Mouse (Mus musculus) embryonic fibroblast, embryonic 13.5 days (primary cell): Measurements from ENCODE around the gene Elf5. TPM values are rescaled to one million over a fixed set of nuclear protein-coding genes. Genes with fewer than 3 reads are reported as not detected.

Experiments
- H3K27ac ChIP-seq: 2 replicates; pipeline ENCODE4 v1.5.1; 2012; ENCODE audit warnings: low read length, control low read depth, inconsistent platforms; ENCODE audit not compliant: insufficient read depth
- H3K4me1 ChIP-seq: 2 replicates; pipeline ENCODE4 v1.6.1; 2011; ENCODE audit warnings: low read length; ENCODE audit not compliant: control insufficient read depth, insufficient read depth
- H3K4me3 ChIP-seq: 2 replicates; pipeline ENCODE4 v1.5.1; 2011; ENCODE audit warnings: mild to moderate bottlenecking, control low read depth, low read length; ENCODE audit not compliant: insufficient read depth
- CTCF ChIP-seq: IDR thresholded peaks from 2 replicates; pipeline ENCODE4 v1.5.1; 2011; ENCODE audit warnings: mild to moderate bottlenecking, control low read depth, low read length, moderate library complexity, borderline replicate concordance; ENCODE audit not compliant: insufficient read depth
- POLR2A ChIP-seq: IDR thresholded peaks from 2 replicates; pipeline ENCODE4 v1.6.1; 2011; ENCODE audit warnings: low read depth, mild to moderate bottlenecking, control low read depth, low read length, moderate library complexity
- polyA plus RNA-seq: library from polyadenylated mRNA; stranded (reverse); fragments of >200 nt; gene quantifications from 2 replicates; pipeline ENCODE4 v1.2.4, GENCODE M21; 2011; ENCODE audit warnings: low read depth; ENCODE audit not compliant: missing spikeins, insufficient read length

Elf5 gene
- polyA plus RNA-seq, 1 experiment: not detected

DNA sequence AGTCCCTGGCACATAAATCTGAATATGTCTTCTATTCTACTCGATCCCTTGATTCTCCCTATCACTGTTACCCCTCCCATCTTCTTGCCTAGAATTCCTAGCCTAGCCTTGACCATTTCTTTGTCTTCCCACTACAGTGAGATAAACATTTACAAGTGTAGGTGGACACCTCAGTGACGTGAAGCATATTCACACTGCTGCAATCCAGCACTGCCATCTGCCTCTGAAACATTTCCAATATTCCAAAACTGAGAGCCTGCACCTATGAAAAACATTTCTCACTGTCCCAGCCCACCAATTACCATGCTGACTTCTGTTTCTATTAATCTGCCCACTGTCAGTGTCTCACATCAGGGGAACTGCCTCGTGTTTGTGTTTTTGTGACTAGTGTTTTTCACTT lies 5.2 kb upstream of the Elf5 start:
- no peaks in the 10 kb centered on the region for H3K4me1 ChIP-seq
- no peak overlapping the region for H3K27ac ChIP-seq
- TF ChIP-seq CTCF (no peak), POLR2A (no peak)
- H3K4me3 ChIP-seq: no peak overlapping the region

DNA sequence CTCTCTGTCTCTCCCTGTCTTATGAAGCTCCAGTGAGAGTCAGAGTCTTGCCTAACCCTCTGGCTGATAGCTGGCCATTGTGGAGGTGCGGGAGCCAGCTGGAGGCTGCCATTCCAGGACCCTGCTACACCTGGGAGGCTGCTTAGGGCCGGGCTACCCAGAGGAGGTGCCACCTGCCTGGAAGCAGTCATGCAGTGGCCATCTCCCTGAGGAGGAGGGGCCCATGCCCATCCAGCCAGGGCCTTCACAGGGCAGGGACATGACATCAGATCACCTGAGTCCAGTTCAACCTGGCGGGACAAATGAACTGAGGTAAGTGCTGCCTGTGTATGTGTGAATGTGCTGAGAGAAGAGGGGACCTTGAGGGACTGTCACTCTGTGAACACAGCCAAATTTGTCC lies 328 bp downstream of the Elf5 start:
- H3K4me3 ChIP-seq: no peak overlapping the region
- no peaks in the 10 kb centered on the region for H3K4me1 ChIP-seq
- TF ChIP-seq CTCF: no peak
- TF ChIP-seq POLR2A: no peak
- no peak overlapping the region for H3K27ac ChIP-seq

DNA sequence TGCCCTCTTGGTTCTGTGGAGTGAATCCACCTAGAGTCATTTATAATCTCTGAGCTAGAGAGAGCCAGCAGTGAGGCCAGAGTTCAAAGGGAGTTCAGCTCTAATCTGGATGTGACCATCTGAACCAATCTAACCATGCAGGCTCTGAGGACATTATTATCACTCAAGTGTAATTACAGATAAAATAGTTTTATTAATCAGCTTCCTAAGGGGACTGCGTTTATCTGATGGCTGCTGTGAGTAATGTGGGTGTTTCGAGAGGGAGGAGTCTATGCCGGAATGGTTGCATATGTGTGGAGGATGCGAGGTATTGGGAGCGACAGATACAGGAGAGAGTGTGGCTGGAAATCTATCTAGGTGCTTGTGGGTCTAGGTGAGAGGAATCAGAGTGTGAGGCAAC lies 1.9 kb downstream of the Elf5 start:
- TF ChIP-seq POLR2A: no peak
- no peaks in the 10 kb centered on the region for H3K4me1 ChIP-seq
- H3K27ac ChIP-seq: no peak overlapping the region

DNA sequence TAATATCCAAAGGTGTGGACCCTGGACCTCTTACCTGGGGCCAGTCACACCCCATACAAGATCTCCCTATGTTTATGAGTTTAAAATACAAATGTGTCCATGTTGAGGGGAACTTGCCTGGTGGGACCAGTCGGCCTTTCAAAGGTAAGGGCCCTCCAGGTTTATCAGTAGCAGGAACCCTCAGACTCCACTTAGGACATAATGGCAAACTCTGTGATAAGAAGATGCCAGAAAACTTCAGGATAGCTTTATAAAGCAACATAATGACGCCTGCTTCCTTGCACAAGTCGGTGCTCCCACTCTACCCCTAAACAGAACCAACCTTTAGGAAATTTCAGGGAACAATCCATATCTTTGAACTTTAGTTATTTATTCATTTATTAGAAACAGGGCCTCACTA lies 4.3 kb downstream of the Elf5 start:
- H3K4me1 ChIP-seq: no peaks in the 10 kb centered on the region
- no peak overlapping the region for H3K4me3 ChIP-seq
- TF ChIP-seq POLR2A (no peak), CTCF (no peak)
- no peak overlapping the region for H3K27ac ChIP-seq

More for the DNA sequence above, 1.9 kb downstream of the Elf5 start:
- H3K4me3 ChIP-seq: no peak overlapping the region

DNA sequence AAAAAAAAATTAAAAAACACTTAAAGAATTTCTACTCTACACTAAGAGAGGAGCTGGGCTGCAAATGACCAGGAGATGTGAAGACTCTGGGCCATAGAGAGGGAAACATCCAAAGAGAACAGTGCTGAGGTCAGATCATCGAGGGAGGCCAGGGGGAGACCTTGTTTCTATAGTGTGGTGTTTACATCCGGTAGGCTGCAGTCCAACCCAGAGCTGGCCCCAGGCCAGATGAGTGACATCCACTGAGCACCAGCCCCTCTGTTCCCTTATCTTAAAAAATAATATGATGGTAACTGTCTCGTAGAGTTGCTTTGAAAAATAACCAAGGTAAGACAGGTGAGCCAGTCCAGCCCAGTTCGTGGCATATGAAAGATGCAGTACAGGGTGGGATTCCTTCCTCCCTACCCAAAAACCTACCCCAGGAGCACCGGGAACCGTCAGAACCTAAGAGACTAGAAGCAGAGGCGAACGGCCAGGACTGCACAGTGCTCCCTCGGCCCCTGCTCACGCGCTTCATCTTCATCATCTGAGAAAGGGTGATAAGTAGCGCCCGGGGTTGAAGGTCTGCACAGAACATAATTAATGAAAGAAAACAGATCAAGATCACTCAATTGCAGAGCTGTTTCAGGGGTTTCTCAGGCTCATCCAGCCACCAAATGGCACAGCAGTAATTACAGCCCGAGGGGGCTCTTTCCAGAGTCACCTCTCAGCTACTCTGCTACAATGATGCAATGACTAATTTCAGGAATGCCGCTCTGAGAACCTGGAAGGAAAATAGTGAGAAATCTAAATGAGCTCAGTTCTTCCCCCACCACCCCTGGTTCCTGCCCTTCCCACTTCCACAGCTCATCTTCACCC lies 9.4 kb downstream of the Elf5 start:
- no peak for TF ChIP-seq POLR2A
- TF ChIP-seq CTCF: no peak
- no peaks in the 10 kb centered on the region for H3K4me1 ChIP-seq
- H3K27ac ChIP-seq: no peak overlapping the region
- H3K4me3 ChIP-seq: no peak overlapping the region

DNA sequence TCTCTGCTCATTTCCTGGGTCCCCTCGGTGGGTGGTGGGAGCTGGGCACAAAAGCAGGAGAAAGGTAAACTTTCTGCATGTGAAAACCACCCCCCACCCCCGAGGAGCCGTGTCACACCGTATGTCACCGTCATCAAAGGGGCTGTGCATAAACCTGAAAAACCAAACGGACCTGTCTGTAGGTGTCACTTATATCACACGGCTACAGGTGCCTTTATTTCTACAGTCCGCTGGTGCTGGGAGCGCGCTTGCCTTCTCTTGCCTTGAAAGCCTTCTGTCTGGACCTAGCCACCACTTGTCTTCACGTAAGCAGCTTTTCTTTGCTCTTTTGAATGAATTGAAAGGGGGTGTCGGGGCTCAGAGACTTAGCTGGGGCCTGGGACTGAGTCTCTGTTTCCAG lies 12.4 kb downstream of the Elf5 start:
- no peak overlapping the region for H3K27ac ChIP-seq
- TF ChIP-seq POLR2A (no peak), CTCF (no peak)
- H3K4me3 ChIP-seq: no peak overlapping the region
- no peaks in the 10 kb centered on the region for H3K4me1 ChIP-seq

DNA sequence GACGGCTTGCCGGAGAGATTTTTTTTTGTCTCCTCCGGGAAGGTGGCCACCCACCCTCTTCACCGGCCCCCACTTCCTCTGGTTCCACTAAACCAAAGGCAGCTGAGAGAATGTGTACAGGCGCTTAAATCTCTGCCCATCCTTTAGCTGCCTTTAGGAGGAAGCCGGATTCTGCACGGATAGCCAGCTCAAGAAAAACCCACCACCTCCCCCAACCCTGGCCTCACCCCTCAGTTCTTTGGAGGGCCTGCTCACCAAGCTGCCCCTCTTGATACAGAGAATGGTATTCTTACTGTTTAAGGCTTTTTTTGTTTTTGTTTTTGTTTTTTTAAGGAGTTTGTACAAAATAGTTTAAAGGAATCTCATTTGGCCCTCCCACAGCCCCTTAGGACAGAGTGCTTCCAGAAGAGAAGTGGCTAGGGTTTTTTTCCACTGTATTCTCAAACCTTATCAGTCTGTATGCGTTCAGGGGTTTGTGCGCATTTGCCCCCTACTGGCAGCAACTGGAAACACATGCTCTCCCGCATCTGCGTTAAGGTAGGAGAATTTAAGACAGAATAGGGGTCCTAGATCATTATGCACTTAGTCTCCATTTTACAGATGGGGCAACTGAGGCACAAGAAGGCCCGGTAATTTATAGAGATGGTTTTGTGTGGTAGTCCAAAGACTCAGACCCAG lies 13.0 kb downstream of the Elf5 start:
- TF ChIP-seq CTCF (peak; percentile 70; the same call in 1 of the 2 replicates), POLR2A (no peak)
- no peak overlapping the region for H3K4me3 ChIP-seq
- H3K27ac ChIP-seq: no peak overlapping the region
- H3K4me1 ChIP-seq: no peaks in the 10 kb centered on the region

DNA sequence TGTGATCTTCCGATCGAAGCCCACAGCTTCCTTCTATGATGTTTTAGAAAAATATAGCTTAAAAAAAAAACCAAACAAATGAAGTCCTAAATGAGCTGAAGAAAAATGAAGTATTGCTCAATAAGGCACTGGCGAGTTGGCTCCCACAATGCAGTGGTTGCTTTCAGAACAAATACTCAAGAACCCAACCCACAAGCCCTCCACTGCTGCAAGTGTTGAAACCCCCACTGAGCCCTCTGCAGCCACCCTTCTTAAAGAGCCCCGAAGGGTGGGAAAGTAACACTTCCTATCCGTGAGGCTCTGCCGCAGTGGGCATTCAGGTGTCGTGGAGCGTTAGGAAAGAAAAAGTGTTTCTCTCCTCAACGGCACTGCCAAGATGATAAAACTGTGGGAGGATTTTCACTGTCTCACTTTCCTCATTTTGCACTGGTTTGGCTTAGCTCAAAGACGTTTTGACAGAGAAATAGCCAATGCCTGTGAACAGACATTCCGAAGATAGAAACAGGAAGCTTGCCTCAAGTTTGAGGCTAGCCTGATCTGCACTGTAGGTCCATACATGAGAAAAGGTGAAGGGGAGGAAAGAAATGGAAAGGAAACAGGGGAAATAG lies 14.1 kb downstream of the Elf5 start:
- no peak overlapping the region for H3K4me3 ChIP-seq
- TF ChIP-seq CTCF: no peak
- no peak for TF ChIP-seq POLR2A
- H3K27ac ChIP-seq: no peak overlapping the region
- H3K4me1 ChIP-seq: no peaks in the 10 kb centered on the region

DNA sequence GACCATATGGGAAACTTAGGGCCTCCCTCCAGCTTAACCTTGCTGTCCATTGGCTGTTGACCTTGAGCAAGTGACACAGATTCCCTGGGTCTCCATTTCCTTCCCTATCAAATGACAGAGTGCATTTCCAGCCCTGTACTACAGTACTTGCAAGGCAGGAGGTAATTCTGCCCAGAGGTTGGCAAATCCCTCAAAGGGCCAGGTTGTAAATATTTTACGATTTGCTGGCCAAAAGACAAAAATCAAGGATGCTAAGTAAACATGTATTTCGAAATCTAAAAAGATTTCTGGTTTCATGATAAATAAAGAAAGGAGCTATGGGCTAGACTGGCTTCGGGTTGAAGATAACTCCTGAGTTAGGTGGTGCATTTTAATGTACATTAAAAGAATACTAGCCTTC lies 16.9 kb downstream of the Elf5 start:
- TF ChIP-seq CTCF: no peak
- no peak for TF ChIP-seq POLR2A
- no peak overlapping the region for H3K4me3 ChIP-seq
- no peak overlapping the region for H3K27ac ChIP-seq
- no peaks in the 10 kb centered on the region for H3K4me1 ChIP-seq

DNA sequence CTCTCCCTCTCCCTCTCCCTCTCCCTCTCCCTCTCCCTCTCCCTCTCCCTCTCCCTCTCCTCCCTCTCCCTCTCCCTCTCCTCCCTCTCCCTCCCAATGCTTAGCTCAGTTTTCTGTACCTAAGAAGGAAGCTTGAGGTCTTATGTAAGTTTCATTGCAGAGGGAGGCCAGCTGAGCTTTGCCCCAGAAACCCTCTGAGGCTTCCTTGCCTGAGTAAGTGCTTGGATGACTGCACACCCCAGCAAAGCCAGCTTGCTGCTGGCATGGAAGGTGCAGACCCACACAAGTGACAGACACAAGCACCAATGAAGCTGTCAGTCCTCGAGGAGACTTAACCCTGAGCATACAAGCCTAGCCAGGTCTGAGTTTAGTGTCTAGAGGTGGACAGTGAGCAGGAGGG lies 19.2 kb downstream of the Elf5 start:
- Histone ChIP-seq H3K4me1 (no peaks in the 10 kb centered on the region), H3K27ac (no peak overlapping the region), H3K4me3 (no peak overlapping the region)
- no peak for TF ChIP-seq POLR2A
- TF ChIP-seq CTCF: no peak
